Mouse (Mus musculus): ENCODE results near the gene Gm20747. TPM values are rescaled to one million over a fixed set of nuclear protein-coding genes. Genes with fewer than 3 reads are reported as not detected.
"Not testable (repeated sequence)": the region's sequence is repeated elsewhere in the genome, so short reads cannot be mapped to it uniquely, and the experiment has no call there.

The Gm20747 gene
- total RNA-seq (2021) = not detected

GRCm38 (mm10) chrY:53418191-53418590, at the start of gene Gm20747:
Gene Gm20747, minus strand, starts transcription at chrY:53418291.
- DNase-seq (ENCODE audit: extremely low spot score in 1 of 2, low spot score in 1 of 2) = not testable (repeated sequence)
